Mouse (Mus musculus): ENCODE results near the gene Mkln1. TPM values are rescaled to one million over a fixed set of nuclear protein-coding genes. Genes with fewer than 3 reads are reported as not detected.

The Mkln1 gene
- polyA plus RNA-seq, 1 experiment from 2014 or later, result 127 TPM

DNA sequence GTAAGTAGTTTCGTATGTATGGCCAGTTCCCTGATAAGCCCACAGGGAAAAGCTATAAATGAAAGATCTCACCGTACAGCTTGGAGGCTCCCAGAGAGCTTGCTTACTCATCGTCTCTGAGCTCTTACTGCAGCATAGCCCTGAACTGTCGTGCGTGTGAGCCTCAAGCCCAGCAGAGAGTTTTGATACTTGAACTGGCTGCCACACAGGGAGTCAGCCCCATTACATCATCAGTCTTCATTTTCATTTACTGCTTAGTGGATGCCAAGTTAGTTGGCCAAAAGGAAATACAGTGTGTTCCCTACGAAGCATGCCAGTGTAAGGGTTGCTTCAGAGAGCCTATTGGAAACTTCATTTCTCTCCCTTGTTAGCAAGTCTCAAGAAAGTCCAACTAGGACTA, 115.2 kb downstream of the Mkln1 start:
- Histone ChIP-seq H3K27ac (ENCODE audit: low read length) (peak overlapping the region; percentile 20; the same call in 1 of the 2 replicates), H3K9me3 (ENCODE audit: low read length) (no peaks in the 10 kb centered on the region), H3K4me2 (replicated peaks; ENCODE audit: low read depth, low read length) (no peak overlapping the region), H3K36me3 (ENCODE audit: insufficient read depth, low read length) (no peaks in the 10 kb centered on the region), H3K4me1 (ENCODE audit: insufficient read depth, low read depth, low read length) (peaks cover 19% of the 10 kb centered on the region; the same call in 1 of the 2 replicates), H3K27me3 (replicated peaks; ENCODE audit: insufficient read depth, low read length) (no peaks in the 10 kb centered on the region), H3K4me3 (ENCODE audit: low read depth, low read length) (no peak overlapping the region), H3K9ac (replicated peaks; ENCODE audit: low read depth) (no peak overlapping the region)
- no peak for TF ChIP-seq EP300 (IDR thresholded peaks at IDR 0.05)
- no peak for TF ChIP-seq CTCF (IDR thresholded peaks at IDR 0.05)
- ATAC-seq (peak; percentile 43), DNase-seq (ENCODE audit: low spot score) (peak; percentile 66)
- WGBS, result 42% methylated on average over 6 of the region's 6 CpGs

DNA sequence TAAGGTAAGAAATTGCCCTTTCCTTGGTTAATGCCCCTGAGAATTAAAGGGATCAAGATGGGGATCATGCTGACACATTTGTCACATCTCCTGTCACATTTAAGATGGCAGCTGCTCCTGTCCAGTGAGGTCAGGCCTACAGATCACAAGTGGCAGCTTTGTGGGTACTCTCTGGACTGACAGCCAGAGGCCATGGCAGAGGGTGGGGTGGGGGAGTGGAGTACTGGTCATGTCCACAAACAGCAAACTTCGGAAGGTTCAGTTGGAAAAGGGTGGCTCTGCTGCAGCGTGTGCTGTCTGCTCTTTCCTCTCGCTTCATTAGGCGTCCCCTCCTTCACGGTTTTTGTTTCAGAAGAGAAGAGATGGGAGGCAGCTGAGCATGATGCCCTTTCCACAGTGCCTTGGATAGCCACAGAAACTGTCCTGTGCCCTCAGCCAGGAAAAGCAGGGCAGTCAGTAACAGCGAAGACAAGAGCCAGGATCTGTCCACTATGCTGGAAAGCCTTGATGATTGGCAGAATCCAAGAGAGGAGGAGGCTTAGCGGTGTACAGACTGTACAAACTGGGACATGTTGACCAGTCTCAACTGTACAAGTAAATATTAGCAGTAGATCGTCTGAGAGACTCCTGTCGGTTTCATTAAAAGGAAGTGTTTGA, 119.3 kb downstream of the Mkln1 start:
- Histone ChIP-seq H3K4me2 (replicated peaks; ENCODE audit: low read depth, low read length) (no peak overlapping the region), H3K9ac (replicated peaks; ENCODE audit: low read depth) (no peak overlapping the region), H3K27me3 (replicated peaks; ENCODE audit: insufficient read depth, low read length) (no peaks in the 10 kb centered on the region), H3K9me3 (ENCODE audit: low read length) (no peaks in the 10 kb centered on the region), H3K4me3 (ENCODE audit: low read depth, low read length) (no peak overlapping the region), H3K36me3 (ENCODE audit: insufficient read depth, low read length) (no peaks in the 10 kb centered on the region), H3K27ac (ENCODE audit: low read length) (peak overlapping the region; percentile 78), H3K4me1 (ENCODE audit: insufficient read depth, low read depth, low read length) (peaks cover 25% of the 10 kb centered on the region; the same call in 1 of the 2 replicates)
- TF ChIP-seq CTCF (IDR thresholded peaks at IDR 0.05), result no peak
- no peak; the same call in 1 of the 2 replicates for TF ChIP-seq EP300 (IDR thresholded peaks at IDR 0.05)
- WGBS, result 26% methylated on average over 9 of the region's 9 CpGs
- ATAC-seq (peak; percentile 89), DNase-seq (ENCODE audit: low spot score) (no peak)

DNA sequence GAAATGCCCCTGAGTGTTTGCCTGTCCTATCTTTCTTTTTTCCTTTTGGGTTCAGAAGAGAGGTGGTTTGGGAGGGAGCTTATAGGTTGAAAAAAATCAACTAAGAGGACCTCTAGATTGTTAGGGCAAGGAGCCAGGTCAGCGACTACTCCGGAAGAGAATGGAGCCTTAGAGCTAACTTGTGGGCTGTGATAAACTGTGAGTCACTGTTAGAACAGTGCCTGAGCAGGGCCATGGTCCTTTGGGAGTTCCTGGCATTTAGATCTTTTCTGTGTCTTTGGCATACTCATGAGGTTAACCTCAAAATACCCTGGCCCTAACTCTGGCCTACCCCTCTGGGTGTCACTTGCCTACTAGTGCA, 119.8 kb downstream of the Mkln1 start:
- Histone ChIP-seq H3K4me2 (replicated peaks; ENCODE audit: low read depth, low read length) (no peak overlapping the region), H3K9ac (replicated peaks; ENCODE audit: low read depth) (no peak overlapping the region), H3K9me3 (ENCODE audit: low read length) (no peaks in the 10 kb centered on the region), H3K27ac (ENCODE audit: low read length) (peak overlapping the region; percentile 78), H3K36me3 (ENCODE audit: insufficient read depth, low read length) (no peaks in the 10 kb centered on the region), H3K4me1 (ENCODE audit: insufficient read depth, low read depth, low read length) (peaks cover 25% of the 10 kb centered on the region; the same call in 1 of the 2 replicates), H3K4me3 (ENCODE audit: low read depth, low read length) (no peak overlapping the region), H3K27me3 (replicated peaks; ENCODE audit: insufficient read depth, low read length) (no peaks in the 10 kb centered on the region)
- peak; percentile 85; the same call in 1 of the 2 replicates for TF ChIP-seq EP300 (IDR thresholded peaks at IDR 0.05)
- no peak for TF ChIP-seq CTCF (IDR thresholded peaks at IDR 0.05)
- DNase-seq (ENCODE audit: low spot score), result peak; percentile 88
- 19% methylated on average over 2 of the region's 2 CpGs for WGBS
- peak; percentile 79 for ATAC-seq

DNA sequence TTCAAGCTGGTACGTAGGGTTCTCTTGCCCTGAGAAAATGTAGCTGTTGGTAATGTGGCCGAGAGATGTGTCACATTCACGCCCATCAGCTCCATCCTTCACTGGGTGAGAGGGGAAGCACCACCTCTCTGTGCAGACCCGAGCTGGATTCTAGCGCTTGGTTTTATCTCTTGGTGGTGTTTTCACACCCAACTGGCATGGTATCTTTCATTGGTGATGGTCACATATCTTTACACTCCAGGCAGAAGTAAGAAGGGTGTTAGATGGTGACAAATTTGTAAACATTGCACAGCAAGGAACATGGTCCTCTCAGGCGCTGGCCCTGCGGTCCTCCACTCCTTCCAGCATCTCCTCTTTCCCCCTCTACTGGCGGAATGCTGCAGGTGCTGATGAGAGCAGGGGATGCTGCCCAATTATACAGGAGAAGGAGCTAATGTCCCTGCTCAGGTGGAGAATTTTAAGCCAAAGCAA, 120.5 kb downstream of the Mkln1 start:
- Histone ChIP-seq H3K9ac (replicated peaks; ENCODE audit: low read depth) (no peak overlapping the region), H3K9me3 (ENCODE audit: low read length) (no peaks in the 10 kb centered on the region), H3K27ac (ENCODE audit: low read length) (0 out of 2 replicates have a peak overlapping the region, but pooled peaks have one; percentile 11), H3K4me2 (replicated peaks; ENCODE audit: low read depth, low read length) (no peak overlapping the region), H3K4me1 (ENCODE audit: insufficient read depth, low read depth, low read length) (peaks cover 23% of the 10 kb centered on the region; the same call in 1 of the 2 replicates), H3K27me3 (replicated peaks; ENCODE audit: insufficient read depth, low read length) (no peaks in the 10 kb centered on the region), H3K4me3 (ENCODE audit: low read depth, low read length) (no peak overlapping the region), H3K36me3 (ENCODE audit: insufficient read depth, low read length) (0 out of 2 replicates have a peak, but pooled peaks cover 2% of the 10 kb centered on the region)
- no peak for TF ChIP-seq EP300 (IDR thresholded peaks at IDR 0.05)
- TF ChIP-seq CTCF (IDR thresholded peaks at IDR 0.05), result peak; percentile 77
- WGBS, result 42% methylated on average over 8 of the region's 8 CpGs
- DNase-seq (ENCODE audit: low spot score) (peak; percentile 67), ATAC-seq (peak; percentile 19; the same call in 1 of the 2 replicates)

DNA sequence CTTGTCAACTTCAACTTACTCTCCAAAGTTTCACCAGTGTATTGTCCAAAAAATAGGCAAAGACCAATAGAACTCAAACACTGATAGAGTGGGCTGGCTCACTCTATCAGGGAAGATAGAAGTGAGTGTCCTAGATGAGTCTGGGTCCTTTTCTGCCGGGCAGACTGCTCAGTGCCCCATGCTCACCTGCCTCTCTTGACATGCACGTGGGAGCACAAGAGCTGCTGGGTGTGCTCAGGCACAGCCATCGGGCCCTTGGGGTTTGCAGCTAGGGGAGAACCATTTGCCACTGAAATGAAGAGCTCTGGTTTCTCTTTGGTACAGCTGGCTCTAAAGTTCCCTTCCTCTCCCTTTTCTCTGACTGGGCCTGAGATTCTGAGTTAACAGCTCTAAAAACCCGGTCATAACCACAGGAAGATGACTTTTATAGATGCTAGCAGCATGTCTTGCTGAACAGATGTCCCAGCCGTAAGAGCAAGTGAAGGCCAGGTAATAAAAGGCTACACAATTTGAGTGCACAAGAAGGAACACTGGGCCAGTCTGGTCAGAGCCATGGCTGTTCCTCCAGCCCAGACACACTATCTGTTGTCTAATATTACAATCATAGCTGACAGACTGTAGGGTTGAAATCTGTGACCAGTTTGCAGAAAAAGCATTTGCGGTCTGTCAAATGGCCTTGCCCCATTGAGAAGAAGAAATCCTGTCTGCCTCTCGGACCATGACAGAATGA, 122.1 kb downstream of the Mkln1 start:
- WGBS, result 66% methylated on average over 7 of the region's 7 CpGs
- Histone ChIP-seq H3K27me3 (replicated peaks; ENCODE audit: insufficient read depth, low read length) (no peaks in the 10 kb centered on the region), H3K4me1 (ENCODE audit: insufficient read depth, low read depth, low read length) (peaks cover 20% of the 10 kb centered on the region), H3K4me3 (ENCODE audit: low read depth, low read length) (no peak overlapping the region), H3K9ac (replicated peaks; ENCODE audit: low read depth) (no peak overlapping the region), H3K36me3 (ENCODE audit: insufficient read depth, low read length) (peaks cover 8% of the 10 kb centered on the region; the same call in 1 of the 2 replicates), H3K4me2 (replicated peaks; ENCODE audit: low read depth, low read length) (no peak overlapping the region), H3K9me3 (ENCODE audit: low read length) (no peaks in the 10 kb centered on the region), H3K27ac (ENCODE audit: low read length) (no peak overlapping the region)
- TF ChIP-seq EP300 (IDR thresholded peaks at IDR 0.05) (no peak), CTCF (IDR thresholded peaks at IDR 0.05) (no peak)
- DNase-seq (ENCODE audit: low spot score), result no peak
- ATAC-seq, result no peak
